Mouse (Mus musculus): ENCODE measurements around the gene Skor1. TPM values are rescaled to one million over a fixed set of nuclear protein-coding genes. Genes with fewer than 3 reads are reported as not detected.

The Skor1 gene
- polyA plus RNA-seq, 1 experiment = 1.2 TPM

- no peak for TF ChIP-seq POLR2A (IDR thresholded peaks at IDR 0.05; ENCODE audit: control insufficient read depth, low read depth, low read length)
- no peak for TF ChIP-seq CTCF (IDR thresholded peaks at IDR 0.05; ENCODE audit: control insufficient read depth, insufficient read depth, insufficient replicate concordance, low read depth, low read length)
- Histone ChIP-seq H3K36me3 (ENCODE audit: control insufficient read depth, insufficient read depth, low read length) (no peaks in the 10 kb centered on the region), H3K27me3 (ENCODE audit: control insufficient read depth, insufficient read depth, low read length) (peaks cover 12% of the 10 kb centered on the region), H3K27ac (ENCODE audit: control insufficient read depth, insufficient read depth, low read depth, low read length) (no peak overlapping the region), H3K4me1 (ENCODE audit: control insufficient read depth, insufficient read depth, low read length) (peaks cover 35% of the 10 kb centered on the region), H3K4me3 (ENCODE audit: control insufficient read depth, low read depth, low read length) (no peak overlapping the region)
These were observed 4.9 kb downstream of the Skor1 start for GRCm38 (mm10) chr9:63143641-63144501.

GRCm38 (mm10) chr9:63143227-63143626 is 5.5 kb downstream of the Skor1 start:
- Histone ChIP-seq H3K4me1 (ENCODE audit: control insufficient read depth, insufficient read depth, low read length) (peaks cover 35% of the 10 kb centered on the region), H3K4me3 (ENCODE audit: control insufficient read depth, low read depth, low read length) (no peak overlapping the region), H3K36me3 (ENCODE audit: control insufficient read depth, insufficient read depth, low read length) (no peaks in the 10 kb centered on the region), H3K27ac (ENCODE audit: control insufficient read depth, insufficient read depth, low read depth, low read length) (no peak overlapping the region), H3K27me3 (ENCODE audit: control insufficient read depth, insufficient read depth, low read length) (peaks cover 9% of the 10 kb centered on the region)
- no peak for TF ChIP-seq POLR2A (IDR thresholded peaks at IDR 0.05; ENCODE audit: control insufficient read depth, low read depth, low read length)
- no peak for TF ChIP-seq CTCF (IDR thresholded peaks at IDR 0.05; ENCODE audit: control insufficient read depth, insufficient read depth, insufficient replicate concordance, low read depth, low read length)

DNA sequence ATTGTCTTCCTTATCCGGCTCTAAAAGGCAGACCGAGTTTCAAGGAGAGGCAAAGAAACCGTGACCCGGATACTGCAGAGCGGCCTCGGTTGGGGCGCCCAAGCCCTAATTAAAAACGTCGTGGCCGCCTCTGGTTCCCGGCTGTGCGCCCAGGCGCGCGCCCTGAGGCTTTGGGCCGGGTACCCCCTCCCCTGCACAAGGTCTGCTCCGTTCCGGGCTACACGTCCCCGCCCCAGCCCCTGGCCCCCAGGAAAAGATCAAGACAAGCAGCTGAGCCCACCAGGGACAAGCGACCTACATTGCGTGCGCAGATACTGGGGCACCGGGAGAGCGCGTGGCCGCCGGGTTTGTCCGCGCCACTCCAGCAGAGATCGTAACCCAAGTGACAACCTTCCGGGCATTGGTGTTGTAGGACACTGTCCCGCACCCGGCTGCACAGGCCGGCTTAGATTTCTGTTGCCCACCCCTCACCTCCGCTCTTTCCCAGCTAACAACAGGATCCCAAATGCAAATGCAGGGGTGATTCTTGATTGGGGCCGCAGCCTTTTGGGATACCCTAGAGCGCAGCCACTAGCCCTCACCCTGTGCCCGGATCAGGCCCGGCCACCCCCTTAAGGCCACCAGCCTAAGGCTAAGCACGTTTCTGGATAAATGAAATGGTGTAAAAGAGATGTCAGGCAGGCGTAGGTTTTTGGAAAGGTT is 6.3 kb downstream of the Skor1 start:
- H3K4me1 ChIP-seq (ENCODE audit: control insufficient read depth, insufficient read depth, low read length) = peaks cover 35% of the 10 kb centered on the region
- H3K27ac ChIP-seq (ENCODE audit: control insufficient read depth, insufficient read depth, low read depth, low read length) = no peak overlapping the region
- H3K4me3 ChIP-seq (ENCODE audit: control insufficient read depth, low read depth, low read length) = no peak overlapping the region
- no peak for TF ChIP-seq POLR2A (IDR thresholded peaks at IDR 0.05; ENCODE audit: control insufficient read depth, low read depth, low read length)
- no peak for TF ChIP-seq CTCF (IDR thresholded peaks at IDR 0.05; ENCODE audit: control insufficient read depth, insufficient read depth, insufficient replicate concordance, low read depth, low read length)
- H3K27me3 ChIP-seq (ENCODE audit: control insufficient read depth, insufficient read depth, low read length) = peaks cover 7% of the 10 kb centered on the region
- no peaks in the 10 kb centered on the region for H3K36me3 ChIP-seq (ENCODE audit: control insufficient read depth, insufficient read depth, low read length)

- no peaks in the 10 kb centered on the region for H3K36me3 ChIP-seq (ENCODE audit: control insufficient read depth, insufficient read depth, low read length)
- no peak overlapping the region for H3K27ac ChIP-seq (ENCODE audit: control insufficient read depth, insufficient read depth, low read depth, low read length)
- peaks cover 34% of the 10 kb centered on the region for H3K4me1 ChIP-seq (ENCODE audit: control insufficient read depth, insufficient read depth, low read length)
- no peak for TF ChIP-seq POLR2A (IDR thresholded peaks at IDR 0.05; ENCODE audit: control insufficient read depth, low read depth, low read length)
- TF ChIP-seq CTCF (IDR thresholded peaks at IDR 0.05; ENCODE audit: control insufficient read depth, insufficient read depth, insufficient replicate concordance, low read depth, low read length) = no peak
- H3K27me3 ChIP-seq (ENCODE audit: control insufficient read depth, insufficient read depth, low read length) = peaks cover 6% of the 10 kb centered on the region
- no peak overlapping the region for H3K4me3 ChIP-seq (ENCODE audit: control insufficient read depth, low read depth, low read length)
These were observed 7.0 kb downstream of the Skor1 start for GRCm38 (mm10) chr9:63141641-63142334.

GRCm38 (mm10) chr9:63140211-63140610 is 8.6 kb downstream of the Skor1 start:
- H3K36me3 ChIP-seq (ENCODE audit: control insufficient read depth, insufficient read depth, low read length) = no peaks in the 10 kb centered on the region
- H3K27me3 ChIP-seq (ENCODE audit: control insufficient read depth, insufficient read depth, low read length) = peaks cover 3% of the 10 kb centered on the region
- no peak for TF ChIP-seq CTCF (IDR thresholded peaks at IDR 0.05; ENCODE audit: control insufficient read depth, insufficient read depth, insufficient replicate concordance, low read depth, low read length)
- no peak for TF ChIP-seq POLR2A (IDR thresholded peaks at IDR 0.05; ENCODE audit: control insufficient read depth, low read depth, low read length)
- H3K27ac ChIP-seq (ENCODE audit: control insufficient read depth, insufficient read depth, low read depth, low read length) = no peak overlapping the region
- H3K4me3 ChIP-seq (ENCODE audit: control insufficient read depth, low read depth, low read length) = no peak overlapping the region
- peaks cover 27% of the 10 kb centered on the region for H3K4me1 ChIP-seq (ENCODE audit: control insufficient read depth, insufficient read depth, low read length)

GRCm38 (mm10) chr9:63139661-63140060 is 9.1 kb downstream of the Skor1 start:
- Histone ChIP-seq H3K27ac (ENCODE audit: control insufficient read depth, insufficient read depth, low read depth, low read length) (no peak overlapping the region), H3K4me1 (ENCODE audit: control insufficient read depth, insufficient read depth, low read length) (peaks cover 21% of the 10 kb centered on the region), H3K27me3 (ENCODE audit: control insufficient read depth, insufficient read depth, low read length) (no peaks in the 10 kb centered on the region; the same call in 1 of the 2 replicates), H3K36me3 (ENCODE audit: control insufficient read depth, insufficient read depth, low read length) (no peaks in the 10 kb centered on the region), H3K4me3 (ENCODE audit: control insufficient read depth, low read depth, low read length) (no peak overlapping the region)
- TF ChIP-seq CTCF (IDR thresholded peaks at IDR 0.05; ENCODE audit: control insufficient read depth, insufficient read depth, insufficient replicate concordance, low read depth, low read length) (no peak), POLR2A (IDR thresholded peaks at IDR 0.05; ENCODE audit: control insufficient read depth, low read depth, low read length) (no peak)
